Mouse (Mus musculus) 3134 (cell line): ENCODE results near the gene 1700123O20Rik.

Source experiments
- DNase-seq: peaks from one replicate; pipeline ENCODE4 v3.0.0-alpha.2; 2011; ENCODE audit warnings: low spot score; ENCODE audit not compliant: insufficient read length; ENCODE audit errors: extremely low read depth

1700123O20Rik gene

DNA sequence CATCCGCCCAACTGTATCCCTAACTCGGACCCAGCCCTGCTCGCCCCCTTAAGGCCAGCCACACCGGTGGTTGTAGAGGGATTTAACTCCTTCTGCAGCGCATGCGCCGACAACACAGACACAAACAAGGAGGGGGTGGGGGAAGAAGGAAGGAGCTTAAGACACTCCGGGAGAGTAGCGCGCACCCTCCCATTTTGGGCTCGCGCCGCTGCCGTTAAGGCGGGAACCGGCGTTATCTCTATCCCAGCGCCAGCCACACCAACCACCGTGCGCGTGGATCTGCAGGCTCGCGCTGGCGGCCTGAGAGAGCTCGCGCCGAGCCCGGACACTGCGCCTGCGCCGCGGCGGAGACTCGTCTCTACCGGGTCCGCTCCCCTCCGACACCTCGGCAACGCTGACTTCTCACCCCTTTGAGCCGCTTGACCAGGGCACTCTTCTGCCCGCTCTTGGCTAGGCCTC, at the start of gene 1700123O20Rik:
Gene 1700123O20Rik (plus strand): TSS at position 154 of the 459 bp plus-strand sequence.
- peak; percentile 91 for DNase-seq

DNA sequence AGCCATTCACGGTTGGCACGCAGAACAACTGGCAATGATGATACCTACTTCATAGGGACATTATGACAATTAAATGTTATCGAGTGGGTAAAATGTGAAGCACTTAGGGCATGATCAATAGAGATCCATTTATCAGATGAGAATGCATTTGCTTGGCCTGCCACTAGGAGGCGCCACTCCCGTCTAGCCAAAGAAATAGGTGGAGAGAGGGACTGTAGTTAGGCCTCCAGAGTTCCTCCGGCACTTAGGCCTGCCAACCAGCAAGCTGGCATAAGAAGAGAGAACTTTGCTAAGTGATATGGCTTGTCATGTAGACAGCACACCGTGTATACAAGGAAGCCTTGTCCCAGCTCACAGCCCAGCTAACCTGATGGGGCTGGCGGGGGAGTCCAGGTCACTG, 49.1 kb upstream of the 1700123O20Rik start:
- DNase-seq = no peak

DNA sequence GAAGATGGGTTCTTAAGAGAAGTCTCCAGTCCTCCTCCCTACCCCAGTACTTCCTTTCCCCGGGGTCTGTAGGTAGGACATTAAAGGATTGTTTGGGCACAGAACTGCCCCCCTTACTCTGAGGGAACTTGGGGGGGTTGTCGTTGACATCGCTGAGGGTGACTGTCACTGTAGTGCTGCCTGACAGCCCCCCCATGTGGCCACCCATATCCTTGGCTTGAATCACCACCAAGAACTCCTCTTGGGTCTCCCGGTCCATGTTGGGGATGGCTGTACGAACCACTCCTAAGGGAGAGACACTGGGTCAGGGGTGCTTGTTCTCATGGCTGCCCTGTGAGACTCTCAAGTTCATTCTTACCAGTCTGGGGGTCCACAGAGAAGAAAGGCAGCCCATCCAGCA, 47.8 kb upstream of the 1700123O20Rik start:
- no peak for DNase-seq

DNA sequence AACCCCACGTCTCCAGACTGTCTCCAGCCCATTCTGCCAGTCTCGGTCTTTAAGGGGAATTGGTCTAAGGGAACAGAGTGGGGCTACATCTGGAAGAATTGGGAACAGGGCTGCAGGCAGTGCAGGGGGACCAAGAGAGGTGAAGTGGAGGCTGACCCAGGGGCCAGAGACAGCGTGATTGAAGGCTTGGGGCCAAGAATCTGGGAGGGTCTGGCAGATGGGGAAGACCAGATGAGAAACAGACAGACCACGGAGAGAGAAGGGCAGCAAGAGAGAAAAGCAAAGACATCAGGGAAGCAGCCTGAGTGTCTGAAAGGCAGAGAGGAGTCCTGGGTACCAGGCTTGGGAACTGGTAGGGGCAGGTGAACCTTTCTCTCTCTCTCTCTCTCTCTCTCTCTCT, 45.9 kb upstream of the 1700123O20Rik start:
- DNase-seq = no peak

DNA sequence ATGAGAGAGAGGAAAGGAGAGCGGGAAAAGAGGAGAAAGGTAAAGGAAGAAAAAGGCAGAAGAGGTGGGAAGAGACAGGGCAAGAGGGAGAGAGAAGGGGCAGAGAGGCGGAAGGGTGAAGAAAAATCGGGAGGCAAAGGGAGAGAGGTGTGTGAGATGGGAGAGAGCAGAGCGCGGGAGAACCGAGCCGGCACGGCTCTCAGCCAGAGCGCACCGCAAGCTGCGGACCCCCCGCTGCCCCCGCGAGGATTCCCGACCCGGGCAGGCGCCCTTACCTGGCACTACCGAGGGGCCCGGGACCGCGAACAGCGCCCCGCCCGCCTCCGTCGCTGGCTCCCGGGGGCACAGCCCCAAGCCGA, 45.1 kb upstream of the 1700123O20Rik start, which contains the start of gene Gm17606:
Gene Gm17606 (plus strand): TSS at position 7 of the 359 bp plus-strand sequence.
- DNase-seq = no peak

DNA sequence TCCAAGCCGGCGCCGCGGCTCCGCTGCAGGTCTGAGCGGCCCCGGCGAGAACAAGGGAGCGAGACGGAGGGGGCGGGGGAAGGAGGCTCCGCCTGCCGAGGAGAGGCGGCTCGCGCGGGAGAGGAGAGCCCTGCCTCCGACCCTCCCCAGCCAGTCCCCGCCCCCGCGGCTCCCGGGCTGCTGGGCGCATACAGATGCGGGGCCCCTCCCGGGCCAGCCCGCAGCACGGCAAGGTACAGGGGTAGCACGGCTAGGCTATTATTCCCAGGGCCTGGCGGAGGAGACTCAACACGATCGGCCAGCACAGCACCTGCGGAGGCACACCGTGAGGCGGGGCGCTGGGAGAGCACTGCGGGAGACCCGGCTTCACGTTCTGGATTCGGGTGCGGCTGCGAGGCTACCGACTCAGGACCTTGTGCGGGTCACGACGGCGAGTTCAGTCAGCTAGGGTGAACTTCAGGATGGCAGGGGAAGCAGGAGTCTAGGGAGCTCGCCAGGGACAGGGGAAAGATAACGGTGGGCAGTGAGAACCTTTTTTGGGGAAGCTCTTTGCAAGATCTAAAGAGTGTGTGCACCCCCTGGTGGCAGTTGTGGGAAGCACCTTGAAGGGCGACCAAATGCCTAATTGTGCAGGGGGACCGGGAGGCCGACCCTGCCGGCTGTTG, 44.6 kb upstream of the 1700123O20Rik start, which contains the start of gene Cdh24:
Gene Cdh24 (minus strand): TSS at position 60 of the 665 bp plus-strand sequence.
- DNase-seq = peak; percentile 81

DNA sequence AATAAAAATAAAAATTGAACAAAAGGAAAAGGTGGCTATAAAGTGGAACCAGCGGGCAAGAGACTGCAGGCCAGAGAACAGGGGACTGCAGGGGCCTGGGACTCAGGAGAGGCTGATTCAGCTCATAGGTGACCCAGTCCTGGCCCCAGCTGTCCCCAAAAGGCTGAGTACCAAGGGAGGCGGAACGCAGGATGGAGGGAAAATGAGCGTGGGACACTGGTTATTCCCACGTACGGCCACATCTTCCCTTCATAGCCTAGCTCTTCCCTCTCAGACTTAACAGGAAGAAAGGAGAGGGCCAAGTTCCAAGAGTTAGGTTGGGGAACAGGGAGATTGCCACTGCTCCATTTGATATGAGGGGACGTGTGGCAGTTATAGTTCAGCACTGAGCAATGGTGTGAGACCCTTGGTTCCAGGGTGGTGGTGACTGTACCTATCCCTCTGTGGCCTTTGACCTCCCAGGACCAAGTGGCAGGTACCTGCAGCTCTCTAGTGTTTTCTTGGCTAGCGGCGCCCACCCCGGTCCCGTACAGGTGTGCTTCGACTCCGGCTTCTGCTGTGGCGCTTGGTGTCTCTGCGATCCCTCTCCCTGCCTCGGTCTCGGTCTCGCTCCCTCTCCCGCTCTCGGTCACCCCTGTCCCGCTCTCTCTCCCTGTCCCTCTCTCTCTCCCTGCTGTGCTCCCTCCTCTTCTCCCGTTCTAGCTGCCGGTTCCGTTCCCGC, 43.6 kb upstream of the 1700123O20Rik start:
- no peak for DNase-seq

DNA sequence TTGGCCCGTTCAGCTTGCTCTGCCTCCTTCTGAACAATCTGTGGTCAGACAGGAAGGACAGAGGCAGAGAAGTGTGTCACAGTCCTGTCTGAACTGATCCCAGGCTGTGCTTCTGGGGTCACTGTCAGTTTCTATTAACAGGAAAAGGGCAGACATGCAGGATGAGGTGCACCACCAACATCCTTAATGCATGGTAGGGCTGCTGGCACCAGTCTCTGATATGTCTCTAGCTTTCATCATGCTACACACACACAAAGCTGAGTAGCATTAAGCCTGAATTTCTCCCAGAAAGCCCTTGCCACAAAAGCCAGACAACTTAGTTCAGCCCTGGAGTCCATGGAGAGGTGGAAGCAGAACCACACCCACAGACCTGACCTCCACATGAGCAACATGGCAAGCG, 43.0 kb upstream of the 1700123O20Rik start:
- no peak for DNase-seq

DNA sequence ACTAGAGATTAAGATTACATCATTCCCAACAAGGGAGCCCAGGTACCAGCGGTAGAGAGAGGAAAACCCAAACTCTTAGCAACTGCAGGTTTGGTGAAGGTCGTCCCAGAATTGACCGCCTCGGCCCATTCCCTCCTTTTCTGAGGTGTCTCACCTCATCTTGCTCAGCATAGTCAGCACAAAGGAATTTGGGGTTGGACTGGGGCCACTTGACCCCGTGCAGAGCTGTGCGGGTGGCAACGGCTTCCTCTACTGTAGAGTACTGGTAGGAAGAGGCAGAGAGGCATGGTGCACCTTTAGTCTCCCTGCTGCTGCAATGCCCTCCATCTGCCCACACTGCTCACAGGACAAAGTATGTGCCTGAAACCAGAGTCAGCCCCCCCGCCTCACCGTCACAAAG, 41.7 kb upstream of the 1700123O20Rik start:
- peak; percentile 52 for DNase-seq

DNA sequence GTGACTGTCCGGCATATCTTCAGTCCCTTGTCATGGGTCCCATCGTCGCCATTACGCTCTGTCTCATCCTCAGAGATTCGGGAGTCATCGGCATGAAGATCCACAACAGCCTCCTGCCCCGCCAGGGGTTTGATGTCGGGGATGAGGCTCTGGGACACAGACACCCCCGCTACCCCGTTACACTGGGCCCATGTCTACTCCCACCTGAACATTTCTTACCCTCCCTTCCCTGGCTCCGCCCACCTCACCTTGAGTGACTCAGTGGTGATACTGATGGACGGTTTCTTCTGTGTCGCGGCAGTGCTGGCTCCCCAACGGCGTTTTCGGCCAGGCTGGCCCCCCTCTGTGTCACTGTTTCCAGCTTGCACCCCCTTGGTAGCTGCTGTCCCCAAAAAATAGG, 39.6 kb upstream of the 1700123O20Rik start:
- no peak for DNase-seq

DNA sequence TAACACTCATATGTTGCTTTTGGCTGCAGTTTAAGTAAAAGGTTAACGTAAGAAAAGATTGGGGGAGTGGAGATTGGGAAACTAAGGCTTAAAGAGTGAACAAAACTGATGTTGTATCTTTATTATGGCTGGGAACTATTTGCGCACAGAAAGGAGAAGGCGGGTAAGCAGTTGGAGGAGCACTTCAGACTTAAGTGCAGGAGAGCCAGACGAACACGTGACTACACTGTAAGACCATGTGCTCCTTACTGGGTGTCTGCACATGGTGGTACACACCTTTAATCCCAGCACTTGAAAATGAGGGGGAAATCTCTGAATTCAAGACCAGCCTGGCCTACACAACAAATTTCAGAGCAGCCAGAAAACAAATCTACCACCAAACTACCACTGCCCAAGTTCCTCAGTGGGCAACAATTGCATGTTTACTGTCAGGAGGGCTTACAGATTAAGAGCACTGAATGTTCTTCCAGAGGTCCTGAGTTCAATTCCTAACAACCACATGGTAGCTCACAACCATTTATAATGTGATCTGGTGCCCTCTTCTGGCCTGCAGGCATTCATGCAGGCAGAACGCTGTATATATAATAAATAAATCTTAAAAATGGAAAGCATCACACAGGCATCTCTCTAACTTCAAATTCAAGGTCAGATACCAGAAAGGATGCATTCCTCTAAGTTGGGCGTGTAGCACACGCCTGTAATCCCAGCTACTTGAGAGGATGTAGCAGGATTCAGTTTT, 38.9 kb upstream of the 1700123O20Rik start:
- no peak for DNase-seq

DNA sequence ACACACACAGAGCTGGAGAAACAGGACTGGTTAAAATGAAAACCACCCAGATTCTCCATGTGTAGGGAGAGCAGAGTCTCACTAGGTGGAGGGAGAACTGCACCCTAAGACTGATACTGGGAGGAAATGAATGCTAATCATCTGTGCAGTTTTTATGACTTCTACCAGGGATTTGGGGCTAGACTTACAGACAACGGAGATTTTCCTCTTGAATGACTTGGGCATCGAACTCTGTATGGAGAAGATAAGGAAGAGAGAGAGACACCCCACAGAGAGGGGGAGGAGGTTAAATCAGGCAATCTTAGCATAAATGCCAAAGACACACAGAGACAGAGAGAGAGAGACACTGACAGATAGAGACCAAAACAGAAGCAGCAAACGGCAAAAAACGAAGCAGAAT, 38.1 kb upstream of the 1700123O20Rik start:
- no peak for DNase-seq

DNA sequence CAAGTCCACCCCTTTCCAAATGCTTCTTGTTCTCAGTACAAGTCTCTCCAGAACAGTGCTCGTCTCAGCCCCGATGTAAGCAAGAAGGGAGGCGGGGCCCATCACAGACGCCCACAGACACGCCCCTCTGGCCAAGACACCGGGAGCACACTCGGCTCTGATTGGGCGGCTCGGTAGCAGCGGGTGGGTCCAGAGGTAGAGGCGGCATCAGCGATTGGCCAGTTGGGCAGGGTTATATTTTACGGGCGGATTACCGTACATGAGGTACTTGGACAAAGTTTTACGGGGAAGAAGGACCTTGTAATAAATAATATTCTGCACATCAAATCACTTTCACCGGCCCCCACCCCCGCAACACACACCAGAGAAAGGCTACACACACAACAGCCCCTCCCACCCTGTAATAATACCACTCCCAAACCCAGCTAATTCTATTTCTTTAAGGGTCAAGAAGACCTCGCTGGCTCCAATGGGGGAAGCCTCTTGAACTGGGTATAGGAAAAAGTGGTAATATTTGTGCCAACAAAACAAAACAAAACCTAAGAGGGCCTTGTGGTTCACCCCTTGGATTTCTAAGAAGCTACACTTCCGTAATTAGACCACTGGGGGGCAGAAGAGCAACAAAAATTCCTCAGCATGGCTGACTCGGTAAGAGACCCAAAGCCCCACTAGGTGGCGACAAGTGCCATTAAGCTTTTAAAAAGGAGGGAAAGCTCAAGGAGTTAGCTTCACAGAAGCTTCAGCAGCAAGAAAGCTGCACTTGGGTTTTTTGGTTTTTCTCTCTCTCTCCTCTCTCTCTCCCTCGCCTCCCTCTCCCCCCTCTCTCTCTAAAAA, 35.2 kb upstream of the 1700123O20Rik start:
- peak; percentile 60 for DNase-seq

DNA sequence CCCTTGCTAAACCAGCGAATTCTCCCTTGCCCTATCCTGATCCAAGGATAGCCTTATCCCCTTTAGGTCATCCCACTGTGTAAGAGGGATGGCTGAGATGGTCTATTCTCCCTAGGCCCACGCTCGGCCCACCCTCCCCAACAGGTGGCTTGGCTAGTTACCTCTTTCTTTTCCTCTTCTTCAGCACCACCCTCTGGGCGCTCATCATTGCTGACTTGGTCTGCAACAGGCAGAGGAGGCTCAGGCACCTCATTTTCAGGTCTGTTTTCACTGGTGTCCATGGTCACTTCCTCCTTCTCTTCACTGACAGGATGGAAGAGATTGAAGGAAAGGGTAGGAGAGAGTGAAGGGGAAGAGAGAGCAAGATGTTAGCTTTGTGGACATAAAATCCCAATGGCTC, 34.5 kb upstream of the 1700123O20Rik start:
- no peak for DNase-seq

DNA sequence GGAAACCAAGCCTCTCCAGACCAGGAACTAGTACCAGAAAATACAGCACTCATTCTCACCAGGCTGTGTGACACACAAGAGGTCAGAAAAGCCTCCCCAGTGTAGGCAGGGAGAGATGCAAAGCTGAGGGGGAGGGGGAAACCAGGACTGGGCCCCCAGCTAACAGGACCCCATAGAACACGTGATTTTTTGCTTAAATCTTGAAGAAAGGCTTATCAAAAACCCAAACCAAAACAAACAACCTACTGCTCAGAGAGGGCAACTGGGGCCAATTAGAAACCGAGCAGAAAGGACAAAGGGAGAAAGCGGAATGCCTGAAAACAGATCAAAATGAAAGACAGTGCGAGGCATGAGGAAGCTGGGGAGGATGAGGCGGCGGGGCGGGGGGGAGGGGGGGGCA, 33.2 kb upstream of the 1700123O20Rik start:
- no peak for DNase-seq

DNA sequence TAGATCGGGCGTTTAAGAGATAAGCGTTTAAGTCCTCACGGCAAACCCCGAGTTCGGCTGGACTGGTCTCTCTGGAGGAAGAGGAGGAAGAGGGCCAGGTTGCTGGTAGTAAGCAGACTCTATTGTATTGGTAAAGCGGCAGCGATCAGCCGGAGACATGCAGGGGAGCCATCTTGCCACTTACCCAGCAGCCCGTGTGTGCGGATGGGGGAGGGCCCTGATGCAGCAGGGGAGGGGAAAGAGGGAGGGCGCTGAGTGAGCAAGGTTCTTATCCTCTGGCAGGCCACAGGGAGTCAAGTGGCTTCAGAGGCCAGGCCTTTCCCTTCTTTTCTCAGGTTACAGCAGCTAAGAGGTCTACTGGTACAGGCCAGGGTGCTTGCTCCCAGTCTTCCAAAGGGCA, 32.5 kb upstream of the 1700123O20Rik start:
- peak; percentile 83 for DNase-seq

DNA sequence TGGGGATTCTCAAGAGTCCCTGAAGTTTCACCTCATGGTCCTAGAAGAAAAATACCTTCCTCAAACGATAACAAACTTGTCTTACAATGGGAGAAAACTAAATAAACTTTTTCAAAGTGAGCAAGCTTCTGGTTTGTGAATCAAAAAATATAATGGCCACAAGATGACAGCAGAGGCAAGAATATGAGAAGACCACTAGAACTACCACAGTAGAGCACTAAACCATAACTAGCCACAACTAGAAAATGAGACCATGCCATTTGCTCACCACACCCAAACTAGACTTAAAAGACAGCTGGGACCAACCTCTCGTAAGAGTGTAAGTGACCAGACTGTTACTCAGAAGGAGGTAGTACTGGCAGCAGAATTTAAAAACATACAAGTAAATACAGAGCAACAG, 26.0 kb upstream of the 1700123O20Rik start:
- no peak for DNase-seq

DNA sequence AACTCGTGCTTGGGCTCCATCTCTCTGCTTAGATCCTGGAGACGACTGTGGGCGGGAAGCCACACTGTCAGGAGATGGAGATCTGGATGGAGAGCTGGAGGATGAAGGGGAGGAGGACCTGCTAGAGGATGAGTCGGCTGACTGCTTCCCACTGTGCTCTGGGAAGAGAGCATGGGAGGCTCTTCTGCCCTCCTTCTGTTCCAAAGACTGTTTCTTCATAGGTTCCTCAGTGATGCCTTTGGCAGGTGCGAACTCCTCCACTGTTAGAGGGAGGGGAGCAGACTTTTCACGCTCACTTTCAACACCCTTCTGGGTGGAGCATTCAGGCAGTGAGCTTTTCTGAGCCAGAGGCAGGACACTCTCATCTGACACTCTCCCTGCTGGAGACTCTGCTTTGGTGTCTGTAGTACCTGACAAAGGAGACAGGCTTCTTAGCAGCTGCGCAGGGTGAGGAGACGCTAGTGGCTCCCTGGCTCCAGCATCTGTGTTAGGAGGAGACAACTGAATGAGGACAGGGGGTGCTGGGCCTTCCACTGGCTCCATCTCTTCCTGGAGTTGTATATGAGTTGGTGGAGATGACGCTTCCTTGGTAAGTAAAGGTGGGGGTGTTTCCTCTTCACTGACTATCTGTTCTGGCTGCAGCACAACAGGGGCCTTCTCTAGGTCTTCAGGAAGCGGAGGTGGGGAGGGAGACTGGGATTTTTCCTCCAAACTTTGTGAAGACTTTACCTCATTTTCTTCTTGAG, 21.4 kb upstream of the 1700123O20Rik start:
- no peak for DNase-seq

DNA sequence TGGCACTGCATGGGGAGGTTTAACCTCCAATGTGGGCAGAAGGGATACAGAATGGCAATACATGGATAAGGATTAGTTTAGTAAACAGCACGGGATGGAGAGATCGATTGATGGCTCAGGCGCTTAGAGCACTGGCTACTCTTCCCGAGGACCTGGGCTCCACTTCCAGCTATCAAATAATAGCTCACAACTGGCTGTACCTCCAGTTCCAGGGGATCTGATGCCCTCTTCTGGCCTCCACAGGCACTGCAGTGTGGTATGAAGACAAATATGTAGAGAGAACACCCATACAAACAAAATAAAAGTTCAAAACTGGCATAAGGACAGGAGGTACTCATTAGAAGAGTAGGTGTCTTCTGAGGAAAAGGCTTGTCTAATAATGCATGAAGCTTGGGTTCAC, 16.6 kb upstream of the 1700123O20Rik start:
- DNase-seq = no peak

DNA sequence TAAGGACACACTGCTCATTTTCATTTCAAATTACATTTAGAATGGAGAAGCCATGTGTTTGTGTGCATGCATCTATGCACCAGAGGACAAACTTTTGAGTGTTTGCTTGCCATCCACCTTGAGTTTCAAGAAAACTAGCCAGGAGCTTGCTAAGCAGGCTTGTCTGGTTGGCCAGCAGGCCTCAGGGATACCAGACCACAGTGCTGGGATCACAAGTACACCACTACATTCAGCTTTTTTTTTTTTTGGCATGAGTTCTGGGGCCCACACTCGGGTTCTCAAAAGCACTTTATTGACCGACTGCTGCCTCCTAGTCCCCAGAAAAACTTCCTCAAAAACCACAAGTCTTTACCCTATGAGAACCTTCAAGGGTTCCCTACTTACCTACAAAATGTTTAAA, 11.7 kb upstream of the 1700123O20Rik start:
- no peak for DNase-seq
